Mouse (Mus musculus) forebrain, embryonic 11.5 days (tissue): ENCODE measurements at regions not wholly inside any gene's neighbourhood (a gene's known extent, or its start where the extent isn't known, plus 50 kb on each side); places are given as distances from the start of the nearest gene placed in this dataset.

ENCODE experiments used
- ATAC-seq: fragments of 200-750 bp; cut with Nextera tagmentation; replicated peaks from 2 replicates; pipeline ENCODE4 v1.8.0; 2017; ENCODE audit warnings: moderate TSS enrichment; ENCODE audit not compliant: low FRiP score
- DNase-seq: peaks from one replicate; pipeline ENCODE4 v3.0.0-alpha.2; 2017; ENCODE audit warnings: low spot score
- H3K27ac ChIP-seq: fragments of 300-500 bp; sonication (generic); 2 replicates; pipeline ENCODE4 v1.5.1; 2014; ENCODE audit warnings: low read depth, low read length
- H3K27me3 ChIP-seq: fragments of 300-500 bp; sonication (generic); 2 replicates; pipeline ENCODE4 v1.6.1; 2014; ENCODE audit warnings: mild to moderate bottlenecking, low read length, mixed read lengths; ENCODE audit not compliant: control insufficient read depth, insufficient read depth
- H3K36me3 ChIP-seq: fragments of 300-500 bp; sonication (generic); 2 replicates; pipeline ENCODE4 v1.6.1; 2014; ENCODE audit warnings: mild to moderate bottlenecking, low read length, moderate library complexity, mixed read lengths; ENCODE audit not compliant: control insufficient read depth, insufficient read depth
- H3K4me1 ChIP-seq: fragments of 300-500 bp; sonication (generic); replicated peaks from 2 replicates; pipeline ENCODE4 v1.6.1; 2014; ENCODE audit warnings: low read length, mixed read lengths; ENCODE audit not compliant: control insufficient read depth, insufficient read depth
- H3K4me2 ChIP-seq: fragments of 300-500 bp; sonication (generic); 2 replicates; pipeline ENCODE4 v1.6.1; 2014; ENCODE audit warnings: low read depth, mild to moderate bottlenecking, low read length, moderate library complexity, mixed read lengths; ENCODE audit not compliant: severe bottlenecking
- H3K4me3 ChIP-seq: fragments of 300-500 bp; sonication (generic); 2 replicates; pipeline ENCODE4 v1.5.1; 2014; ENCODE audit warnings: low read depth, low read length
- H3K9ac ChIP-seq: fragments of 300-500 bp; sonication (generic); 2 replicates; pipeline ENCODE4 v1.6.1; 2014; ENCODE audit warnings: low read length
- H3K9me3 ChIP-seq: fragments of 300-500 bp; sonication (generic); 2 replicates; pipeline ENCODE4 v1.6.1; 2016; ENCODE audit warnings: low read length, mixed read lengths; ENCODE audit not compliant: control insufficient read depth
- WGBS: fragments of 180-500 bp; shearing (Covaris S2); extraction: QIAGEN DNeasy Blood & Tissue Kit; methylation state at CpG from one replicate; pipeline ENCODE4 v1.1.7; 2014; 5-methylcytosine and 5-hydroxymethylcytosine counted together

GRCm38 (mm10) chr2:64706646-64707177 is 318.1 kb downstream of the Grb14 start:
- no peak overlapping the region for H3K4me3 ChIP-seq
- H3K4me2 ChIP-seq, result no peak overlapping the region
- DNase-seq, result no peak
- H3K36me3 ChIP-seq, result no peaks in the 10 kb centered on the region
- no peaks in the 10 kb centered on the region for H3K27me3 ChIP-seq
- no peaks in the 10 kb centered on the region for H3K4me1 ChIP-seq
- no peak overlapping the region for H3K9ac ChIP-seq
- H3K9me3 ChIP-seq, result no peaks in the 10 kb centered on the region
- no peak overlapping the region for H3K27ac ChIP-seq
- WGBS, result 84% methylated on average over 1 of the region's 1 CpGs
- no peak for ATAC-seq

- WGBS, result 83% methylated on average over 1 of the region's 1 CpGs
- no peak for ATAC-seq
- Histone ChIP-seq H3K9ac (no peak overlapping the region), H3K4me2 (no peak overlapping the region), H3K36me3 (no peaks in the 10 kb centered on the region), H3K4me1 (no peaks in the 10 kb centered on the region), H3K27me3 (no peaks in the 10 kb centered on the region), H3K27ac (no peak overlapping the region), H3K9me3 (no peaks in the 10 kb centered on the region), H3K4me3 (no peak overlapping the region)
- no peak for DNase-seq
Observed at GRCm38 (mm10) chr2:64695974-64696373, 328.8 kb downstream of the Grb14 start.

- no peak for DNase-seq
- H3K9ac ChIP-seq, result no peak overlapping the region
- no peak overlapping the region for H3K4me2 ChIP-seq
- H3K4me3 ChIP-seq, result no peak overlapping the region
- H3K9me3 ChIP-seq, result no peaks in the 10 kb centered on the region
- ATAC-seq, result no peak
- 90% methylated on average over 1 of the region's 1 CpGs for WGBS
- H3K4me1 ChIP-seq, result no peaks in the 10 kb centered on the region
- H3K27me3 ChIP-seq, result no peaks in the 10 kb centered on the region
- H3K27ac ChIP-seq, result no peak overlapping the region
- H3K36me3 ChIP-seq, result no peaks in the 10 kb centered on the region
Observed at GRCm38 (mm10) chr2:64691444-64691843, 333.3 kb downstream of the Grb14 start.

GRCm38 (mm10) chr2:64690996-64691395 is 333.8 kb downstream of the Grb14 start:
- no peak overlapping the region for H3K4me2 ChIP-seq
- H3K9me3 ChIP-seq, result no peaks in the 10 kb centered on the region
- H3K4me3 ChIP-seq, result no peak overlapping the region
- H3K36me3 ChIP-seq, result no peaks in the 10 kb centered on the region
- no peak for DNase-seq
- H3K27me3 ChIP-seq, result no peaks in the 10 kb centered on the region
- ATAC-seq, result no peak
- no peak overlapping the region for H3K27ac ChIP-seq
- WGBS, result 81% methylated on average over 3 of the region's 3 CpGs
- no peak overlapping the region for H3K9ac ChIP-seq
- no peaks in the 10 kb centered on the region for H3K4me1 ChIP-seq

GRCm38 (mm10) chr2:64686781-64687180 is 338.0 kb downstream of the Grb14 start:
- H3K9ac ChIP-seq, result no peak overlapping the region
- ATAC-seq (no peak), DNase-seq (no peak)
- no peak overlapping the region for H3K4me3 ChIP-seq
- H3K36me3 ChIP-seq, result no peaks in the 10 kb centered on the region
- no peak overlapping the region for H3K27ac ChIP-seq
- H3K27me3 ChIP-seq, result no peaks in the 10 kb centered on the region
- H3K4me1 ChIP-seq, result no peaks in the 10 kb centered on the region
- H3K4me2 ChIP-seq, result no peak overlapping the region
- no peaks in the 10 kb centered on the region for H3K9me3 ChIP-seq
- WGBS, result 78% methylated on average over 8 of the region's 8 CpGs

GRCm38 (mm10) chr2:64649614-64650013 is 375.2 kb downstream of the Grb14 start:
- H3K27me3 ChIP-seq, result no peaks in the 10 kb centered on the region
- H3K9me3 ChIP-seq, result no peaks in the 10 kb centered on the region
- WGBS, result 83% methylated on average over 1 of the region's 1 CpGs
- H3K4me3 ChIP-seq, result no peak overlapping the region
- no peak overlapping the region for H3K9ac ChIP-seq
- H3K36me3 ChIP-seq, result no peaks in the 10 kb centered on the region
- no peak overlapping the region for H3K27ac ChIP-seq
- DNase-seq (no peak), ATAC-seq (no peak)
- no peaks in the 10 kb centered on the region for H3K4me1 ChIP-seq
- H3K4me2 ChIP-seq, result no peak overlapping the region

- H3K9ac ChIP-seq, result no peak overlapping the region
- H3K4me2 ChIP-seq, result no peak overlapping the region
- no peak for ATAC-seq
- H3K4me3 ChIP-seq, result no peak overlapping the region
- H3K9me3 ChIP-seq, result no peaks in the 10 kb centered on the region
- H3K36me3 ChIP-seq, result no peaks in the 10 kb centered on the region
- DNase-seq, result no peak
- 68% methylated on average over 2 of the region's 2 CpGs for WGBS
- peaks cover 2% of the 10 kb centered on the region; the same call in 1 of the 2 replicates for H3K4me1 ChIP-seq
- no peaks in the 10 kb centered on the region for H3K27me3 ChIP-seq
- no peak overlapping the region for H3K27ac ChIP-seq
Observed at GRCm38 (mm10) chr2:64616931-64617330, 407.9 kb downstream of the Grb14 start.

GRCm38 (mm10) chr2:64606864-64607263 is 417.9 kb downstream of the Grb14 start:
- no peak overlapping the region for H3K4me3 ChIP-seq
- H3K27me3 ChIP-seq, result no peaks in the 10 kb centered on the region
- H3K4me2 ChIP-seq, result no peak overlapping the region
- H3K36me3 ChIP-seq, result no peaks in the 10 kb centered on the region
- no peaks in the 10 kb centered on the region for H3K9me3 ChIP-seq
- H3K27ac ChIP-seq, result no peak overlapping the region
- H3K9ac ChIP-seq, result no peak overlapping the region
- DNase-seq (no peak), ATAC-seq (0 out of 2 replicates have a peak, but pooled peaks have one; percentile 51)
- 73% methylated on average over 1 of the region's 1 CpGs for WGBS
- H3K4me1 ChIP-seq, result no peaks in the 10 kb centered on the region

GRCm38 (mm10) chr2:64582258-64582657 is 442.5 kb downstream of the Grb14 start:
- DNase-seq (no peak), ATAC-seq (no peak)
- WGBS, result 65% methylated on average over 3 of the region's 3 CpGs
- Histone ChIP-seq H3K4me3 (no peak overlapping the region), H3K4me1 (no peaks in the 10 kb centered on the region), H3K9me3 (no peaks in the 10 kb centered on the region), H3K27ac (no peak overlapping the region), H3K36me3 (no peaks in the 10 kb centered on the region), H3K27me3 (no peaks in the 10 kb centered on the region), H3K4me2 (no peak overlapping the region), H3K9ac (no peak overlapping the region)
